Mouse (Mus musculus) neural tube, embryonic 11.5 days (tissue): Measurements from ENCODE around the gene Ice1. TPM values are rescaled to one million over a fixed set of nuclear protein-coding genes. Genes with fewer than 3 reads are reported as not detected.

ENCODE experiments used
- ATAC-seq: fragments of 200-750 bp; cut with Nextera tagmentation; 2 replicates; pipeline ENCODE4 v1.8.0; 2017; ENCODE audit warnings: moderate number of reproducible peaks, mild to moderate bottlenecking, moderate TSS enrichment, moderate library complexity; ENCODE audit not compliant: insufficient read depth, low FRiP score, low TSS enrichment
- DNase-seq: peaks from one replicate; pipeline ENCODE4 v3.0.0-alpha.2; 2015; ENCODE audit warnings: low spot score
- H3K27ac ChIP-seq: fragments of 300-500 bp; sonication (generic); 2 replicates; pipeline ENCODE4 v1.5.1; 2014; ENCODE audit warnings: low read depth, mild to moderate bottlenecking, low read length
- H3K27me3 ChIP-seq: fragments of 300-500 bp; sonication (generic); 2 replicates; pipeline ENCODE4 v1.6.1; 2014; ENCODE audit warnings: mild to moderate bottlenecking, low read length, mixed read lengths; ENCODE audit not compliant: control insufficient read depth, insufficient read depth
- H3K36me3 ChIP-seq: fragments of 300-500 bp; sonication (generic); 2 replicates; pipeline ENCODE4 v1.6.1; 2014; ENCODE audit warnings: mild to moderate bottlenecking, low read length, moderate library complexity, mixed read lengths; ENCODE audit not compliant: control insufficient read depth, insufficient read depth
- H3K4me1 ChIP-seq: fragments of 300-500 bp; sonication (generic); 2 replicates; pipeline ENCODE4 v1.6.1; 2014; ENCODE audit warnings: low read length, mixed read lengths; ENCODE audit not compliant: control insufficient read depth, insufficient read depth
- H3K4me2 ChIP-seq: fragments of 300-500 bp; sonication (generic); 2 replicates; pipeline ENCODE4 v1.6.1; 2014; ENCODE audit warnings: low read depth, mild to moderate bottlenecking, moderate library complexity
- H3K4me3 ChIP-seq: fragments of 300-500 bp; sonication (generic); 2 replicates; pipeline ENCODE4 v1.5.1; 2014; ENCODE audit warnings: low read depth, low read length
- H3K9ac ChIP-seq: fragments of 300-500 bp; sonication (generic); 2 replicates; pipeline ENCODE4 v1.6.1; 2014; ENCODE audit warnings: mild to moderate bottlenecking, low read length
- H3K9me3 ChIP-seq: fragments of 300-500 bp; sonication (generic); 2 replicates; pipeline ENCODE4 v1.6.1; 2016; ENCODE audit warnings: low read length; ENCODE audit not compliant: control insufficient read depth
- WGBS: fragments of 180-500 bp; shearing (Covaris S2); extraction: QIAGEN DNeasy Blood & Tissue Kit; methylation state at CpG from one replicate; pipeline ENCODE4 v1.1.7; 2014; 5-methylcytosine and 5-hydroxymethylcytosine counted together
- polyA plus RNA-seq: library from polyadenylated mRNA; unstranded; fragments of >200 nt; fragmentation: Nextera tagmentation; extraction: Ambion mirVana; gene quantifications from 2 replicates; pipeline ENCODE4 v1.2.1, GENCODE M21; 2014

Gene Ice1
- polyA plus RNA-seq, 1 experiment from 2014 or later, result 35.1 TPM

DNA sequence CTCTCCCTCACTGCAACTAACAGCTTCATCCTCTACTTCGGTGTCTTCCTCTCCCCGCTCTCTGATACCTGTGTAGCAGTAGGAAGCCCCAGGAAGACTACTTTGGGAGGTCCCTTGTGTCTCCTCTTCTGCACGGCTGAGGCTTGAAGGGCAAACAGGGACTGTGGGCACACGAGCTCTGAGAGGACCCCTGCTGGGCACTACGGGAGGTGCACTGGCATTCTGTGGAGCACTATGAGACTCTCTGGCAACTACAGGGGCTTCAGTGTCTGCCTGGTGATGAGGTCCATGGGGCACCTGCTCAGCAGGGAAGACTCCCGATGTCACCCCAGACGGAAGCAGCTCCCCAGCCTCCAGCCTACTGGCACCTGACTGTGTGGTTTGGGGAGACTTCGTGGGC lies 32.7 kb downstream of the Ice1 start:
- H3K36me3 ChIP-seq, result peaks cover 26% of the 10 kb centered on the region
- WGBS, result 87% methylated on average over 8 of the region's 8 CpGs
- H3K4me1 ChIP-seq, result no peaks in the 10 kb centered on the region
- no peaks in the 10 kb centered on the region for H3K9me3 ChIP-seq
- no peak for ATAC-seq
- no peak overlapping the region for H3K4me2 ChIP-seq
- no peak overlapping the region for H3K4me3 ChIP-seq
- no peak for DNase-seq
- no peaks in the 10 kb centered on the region for H3K27me3 ChIP-seq
- no peak overlapping the region for H3K9ac ChIP-seq
- H3K27ac ChIP-seq, result no peak overlapping the region

- peaks cover 28% of the 10 kb centered on the region for H3K36me3 ChIP-seq
- no peak overlapping the region for H3K27ac ChIP-seq
- no peak for ATAC-seq
- DNase-seq, result no peak
- no peaks in the 10 kb centered on the region for H3K9me3 ChIP-seq
- H3K27me3 ChIP-seq, result no peaks in the 10 kb centered on the region
- 100% methylated on average over 1 of the region's 1 CpGs for WGBS
- H3K4me2 ChIP-seq, result no peak overlapping the region
- no peak overlapping the region for H3K4me3 ChIP-seq
- no peak overlapping the region for H3K9ac ChIP-seq
- H3K4me1 ChIP-seq, result no peaks in the 10 kb centered on the region
Measured at GRCm38 (mm10) chr13:70601566-70601965, 35.9 kb downstream of the Ice1 start.

GRCm38 (mm10) chr13:70599964-70600619 lies 37.3 kb downstream of the Ice1 start:
- no peaks in the 10 kb centered on the region for H3K9me3 ChIP-seq
- H3K9ac ChIP-seq, result no peak overlapping the region
- H3K36me3 ChIP-seq, result peaks cover 23% of the 10 kb centered on the region
- WGBS, result 83% methylated on average over 12 of the region's 12 CpGs
- no peak for DNase-seq
- H3K4me2 ChIP-seq, result no peak overlapping the region
- no peaks in the 10 kb centered on the region for H3K4me1 ChIP-seq
- no peak for ATAC-seq
- H3K4me3 ChIP-seq, result no peak overlapping the region
- H3K27me3 ChIP-seq, result no peaks in the 10 kb centered on the region
- H3K27ac ChIP-seq, result no peak overlapping the region

GRCm38 (mm10) chr13:70598941-70599340 lies 38.5 kb downstream of the Ice1 start:
- no peak overlapping the region for H3K4me2 ChIP-seq
- H3K4me3 ChIP-seq, result no peak overlapping the region
- H3K27me3 ChIP-seq, result no peaks in the 10 kb centered on the region
- H3K9me3 ChIP-seq, result no peaks in the 10 kb centered on the region
- 93% methylated on average over 4 of the region's 4 CpGs for WGBS
- H3K27ac ChIP-seq, result no peak overlapping the region
- DNase-seq, result no peak
- ATAC-seq, result no peak
- no peak overlapping the region for H3K9ac ChIP-seq
- peaks cover 21% of the 10 kb centered on the region for H3K36me3 ChIP-seq
- H3K4me1 ChIP-seq, result no peaks in the 10 kb centered on the region

- no peak for ATAC-seq
- WGBS, result 95% methylated on average over 3 of the region's 3 CpGs
- DNase-seq, result no peak
- H3K4me3 ChIP-seq, result no peak overlapping the region
- peaks cover 19% of the 10 kb centered on the region for H3K36me3 ChIP-seq
- H3K9ac ChIP-seq, result no peak overlapping the region
- no peak overlapping the region for H3K4me2 ChIP-seq
- H3K9me3 ChIP-seq, result no peaks in the 10 kb centered on the region
- no peaks in the 10 kb centered on the region for H3K4me1 ChIP-seq
- H3K27ac ChIP-seq, result no peak overlapping the region
- H3K27me3 ChIP-seq, result no peaks in the 10 kb centered on the region
Measured at GRCm38 (mm10) chr13:70596901-70597300, 40.5 kb downstream of the Ice1 start.

GRCm38 (mm10) chr13:70590248-70590762 lies 47.1 kb downstream of the Ice1 start:
- 94% methylated on average over 7 of the region's 7 CpGs for WGBS

DNA sequence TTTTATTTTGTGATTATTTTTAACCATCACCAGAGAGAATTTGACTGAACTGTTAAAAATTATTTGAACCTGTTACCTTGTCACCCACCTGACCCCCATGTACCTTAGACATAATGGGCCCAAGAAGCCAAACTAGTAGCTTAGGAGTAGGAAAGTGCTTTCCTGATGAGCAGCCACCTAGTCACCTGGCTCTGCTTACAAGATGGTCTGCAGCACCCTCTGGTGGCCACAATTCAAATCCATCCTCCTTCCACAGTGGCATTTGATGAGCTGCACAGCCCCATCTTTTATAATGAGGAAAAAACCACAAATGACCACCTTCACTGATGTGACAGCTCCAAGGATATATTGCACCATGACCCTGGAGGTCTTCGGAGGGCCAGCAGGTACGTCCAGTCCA lies 50.5 kb downstream of the Ice1 start:
- peak; percentile 56 for DNase-seq
- Histone ChIP-seq H3K9ac (no peak overlapping the region), H3K27me3 (no peaks in the 10 kb centered on the region), H3K27ac (no peak overlapping the region), H3K4me2 (no peak overlapping the region), H3K36me3 (peaks cover 7% of the 10 kb centered on the region), H3K9me3 (no peaks in the 10 kb centered on the region), H3K4me1 (no peaks in the 10 kb centered on the region), H3K4me3 (no peak overlapping the region)
- WGBS, result 69% methylated on average over 2 of the region's 2 CpGs
- peak; percentile 61; the same call in 1 of the 2 replicates for ATAC-seq

More at GRCm38 (mm10) chr13:70590248-70590762, 47.1 kb downstream of the Ice1 start:
- no peak for ATAC-seq
- Histone ChIP-seq H3K9me3 (no peaks in the 10 kb centered on the region), H3K4me3 (no peak overlapping the region), H3K27ac (no peak overlapping the region), H3K36me3 (peaks cover 18% of the 10 kb centered on the region), H3K4me2 (no peak overlapping the region), H3K9ac (no peak overlapping the region), H3K4me1 (no peaks in the 10 kb centered on the region), H3K27me3 (no peaks in the 10 kb centered on the region)
- DNase-seq, result no peak

DNA sequence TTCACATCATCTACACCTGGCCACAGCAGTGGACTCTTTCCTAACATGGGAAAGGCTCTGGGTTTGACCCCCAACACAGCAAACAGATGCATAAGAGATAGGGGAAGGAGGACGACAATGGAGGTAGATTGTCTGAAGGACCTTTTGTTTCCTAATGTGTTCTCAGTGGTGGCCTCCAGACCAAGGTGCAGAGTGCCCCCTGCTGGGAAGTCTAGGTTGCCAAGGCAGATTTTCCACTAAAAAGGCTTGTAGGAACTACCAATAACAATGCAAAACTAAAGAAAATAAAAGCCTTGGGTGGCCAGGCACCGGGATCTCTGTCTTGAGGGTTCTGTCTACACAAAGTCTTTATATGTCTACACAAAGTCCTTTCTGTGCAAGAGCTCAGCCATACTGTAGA lies 54.9 kb downstream of the Ice1 start:
- ATAC-seq, result no peak
- H3K27me3 ChIP-seq, result no peaks in the 10 kb centered on the region
- WGBS, result 38% methylated on average over 2 of the region's 2 CpGs
- no peak overlapping the region for H3K27ac ChIP-seq
- DNase-seq, result peak; percentile 61
- peaks cover 3% of the 10 kb centered on the region; the same call in 1 of the 2 replicates for H3K36me3 ChIP-seq
- no peak overlapping the region for H3K9ac ChIP-seq
- H3K4me3 ChIP-seq, result no peak overlapping the region
- H3K9me3 ChIP-seq, result no peaks in the 10 kb centered on the region
- H3K4me2 ChIP-seq, result no peak overlapping the region
- no peaks in the 10 kb centered on the region for H3K4me1 ChIP-seq

DNA sequence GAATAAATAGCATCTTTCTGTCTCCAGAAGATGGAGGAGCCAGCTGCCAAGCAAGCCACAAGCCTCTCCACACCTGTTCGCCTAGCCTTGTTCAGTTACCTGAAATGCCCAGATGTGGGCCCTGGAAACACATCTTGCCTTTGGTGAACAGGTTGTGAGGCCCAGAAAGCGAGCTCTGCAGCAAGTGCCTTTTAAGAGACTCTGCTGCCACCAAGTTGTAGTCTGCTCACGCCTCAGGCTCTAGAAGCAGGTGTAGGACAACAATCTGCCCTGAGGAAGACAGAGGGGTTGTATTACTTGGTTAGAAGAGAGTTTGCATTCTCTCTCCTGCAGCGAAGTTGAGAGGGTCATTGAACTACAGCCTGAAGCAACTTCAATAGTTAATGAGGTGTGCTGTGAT lies 55.9 kb downstream of the Ice1 start:
- peaks cover 3% of the 10 kb centered on the region; the same call in 1 of the 2 replicates for H3K36me3 ChIP-seq
- no peak overlapping the region for H3K4me3 ChIP-seq
- H3K4me1 ChIP-seq, result no peaks in the 10 kb centered on the region
- no peak overlapping the region for H3K9ac ChIP-seq
- no peak overlapping the region for H3K4me2 ChIP-seq
- 90% methylated on average over 4 of the region's 4 CpGs for WGBS
- no peaks in the 10 kb centered on the region for H3K27me3 ChIP-seq
- ATAC-seq (no peak), DNase-seq (no peak)
- no peaks in the 10 kb centered on the region for H3K9me3 ChIP-seq
- H3K27ac ChIP-seq, result no peak overlapping the region
